ENCODE assay signal across 23 mouse cellular contexts in genomic region chrX:7456851-7457250, GRCm38 (mm10).
DNase-seq lines count a peak whose midpoint lies in the region; ATAC-seq and TF ChIP-seq lines count a peak whose summit lies in the region.
"Had no signal": no experiment of that assay in that cellular context is flagged by ENCODE, and none has a peak within 500 bp of the region (broad histone marks: within the 10 kb centered on the region; RNA-seq: fewer than 3 reads in every experiment).

No protein-coding gene starts in this region.

- no peak overlapping the region for H3K4me2 ChIP-seq in kidney, postnatal 0 days (ENCODE audit: low read length)
- H3K4me2 ChIP-seq: embryonic facial prominence, embryonic 12.5 days; embryonic facial prominence, embryonic 15.5 days; forebrain, embryonic 12.5 days had no signal

- H3K27me3 ChIP-seq in kidney, postnatal 0 days (ENCODE audit: insufficient read depth, low read length) = no peaks in the 10 kb centered on the region
- no peaks in the 10 kb centered on the region for H3K27me3 ChIP-seq in Patski
- H3K27me3 ChIP-seq: embryonic facial prominence, embryonic 12.5 days; embryonic facial prominence, embryonic 15.5 days; forebrain, embryonic 12.5 days had no signal

- POLR2A ChIA-PET in Patski (lab: Charles Lee) = interaction anchor here (0.6 kb wide), 1 partner anchor 206 kb away, joined by 3 read pairs; no protein-coding TSS in a partner anchor

- WGBS in kidney, postnatal 0 days = 73% methylated on average over 4 of the region's 4 CpGs

- no peaks in the 10 kb centered on the region for H3K9me3 ChIP-seq in kidney, postnatal 0 days (replicated peaks; ENCODE audit: low read length)
- H3K9me3 ChIP-seq: embryonic facial prominence, embryonic 12.5 days; embryonic facial prominence, embryonic 15.5 days; forebrain, embryonic 10.5 days; forebrain, embryonic 12.5 days had no signal

- no peaks in the 10 kb centered on the region for H3K4me1 ChIP-seq in kidney, postnatal 0 days (replicated peaks; ENCODE audit: insufficient read depth, low read length)
- H3K4me1 ChIP-seq: embryonic facial prominence, embryonic 12.5 days; embryonic facial prominence, embryonic 15.5 days; forebrain, embryonic 10.5 days; forebrain, embryonic 12.5 days had no signal

- no peak for TF ChIP-seq CTCF in kidney, postnatal 0 days (IDR thresholded peaks at IDR 0.05; ENCODE audit: low read depth)
- no peak for TF ChIP-seq CTCF in Patski (IDR thresholded peaks at IDR 0.05)

- H3K27ac ChIP-seq in kidney, postnatal 0 days = no peak overlapping the region
- H3K27ac ChIP-seq: embryonic facial prominence, embryonic 12.5 days; embryonic facial prominence, embryonic 15.5 days; forebrain, embryonic 10.5 days; forebrain, embryonic 12.5 days had no signal

- H3K4me3 ChIP-seq in kidney, postnatal 0 days (replicated peaks; ENCODE audit: low read depth, low read length) = no peak overlapping the region
- H3K4me3 ChIP-seq: embryonic facial prominence, embryonic 12.5 days; embryonic facial prominence, embryonic 15.5 days; erythroblast, embryonic 14.5 days; forebrain, embryonic 10.5 days; forebrain, embryonic 12.5 days had no signal

- in situ Hi-C loops in Patski (cut with MboI; ENCODE audit: low pct_unique_long_range_greater_than_20kb) = no loop called here

- no peak for ATAC-seq in kidney, postnatal 0 days (replicated peaks; ENCODE audit: low FRiP score, low read depth)
- ATAC-seq in Patski = peak; percentile 47
- ATAC-seq: forebrain, embryonic 14.5 days; forebrain, embryonic 16.5 days had no signal

- no peak overlapping the region for H3K9ac ChIP-seq in kidney, postnatal 0 days (ENCODE audit: low read depth, low read length)
- H3K9ac ChIP-seq: embryonic facial prominence, embryonic 12.5 days; embryonic facial prominence, embryonic 15.5 days; forebrain, embryonic 12.5 days had no signal

- H3K36me3 ChIP-seq in kidney, postnatal 0 days (ENCODE audit: insufficient read depth, low read length) = no peaks in the 10 kb centered on the region
- H3K36me3 ChIP-seq: embryonic facial prominence, embryonic 12.5 days; embryonic facial prominence, embryonic 15.5 days; forebrain, embryonic 10.5 days; forebrain, embryonic 12.5 days had no signal

- DNase-seq in kidney, postnatal 0 days (ENCODE audit: low spot score) = peak; percentile 10
- DNase-seq in kidney, adult 18-20 months = no peak
- DNase-seq in 3134 (ENCODE audit: extremely low read depth, insufficient read length, low spot score) = peak; percentile 9
- DNase-seq in 3T3-L1 (ENCODE audit: low read depth, low spot score) = peak; percentile 64
- peak; percentile 68 for DNase-seq in Patski (ENCODE audit: low read depth, low spot score)
- DNase-seq in spleen, adult 18-20 months = no peak
- no peak for DNase-seq in cerebellum, adult 18-20 months
- DNase-seq: adrenal gland, adult 8-10 months; adrenal gland, postnatal 14 days; adrenal gland, postnatal 36 days; cerebellum, adult 11-12 months; cerebellum, adult 8-10 months; cerebellum, adult 9-11 months; cerebellum, postnatal 14 days; cerebellum, postnatal 36 days; embryo, embryonic 11 days had no signal

- CTCF ChIA-PET in Patski (lab: Charles Lee) = interaction anchor here (1.0 kb wide), 1 partner anchor 34 kb away, joined by 4 read pairs; no protein-coding TSS in a partner anchor

Comparison
In these comparisons a context has a peak if more than half of its experiments do, and no peak if none do; other contexts are left out.
1. DNase-seq: peak in kidney, postnatal 0 days (single experiment), 3134 (single experiment), 3T3-L1 (single experiment) and Patski (single experiment); none in kidney, adult 18-20 months (single experiment), spleen, adult 18-20 months (0 of 2) and cerebellum, adult 18-20 months (0 of 2).